Mouse (Mus musculus): ENCODE data around the gene Ctsc. TPM values are rescaled to one million over a fixed set of nuclear protein-coding genes. Genes with fewer than 3 reads are reported as not detected.
"Not testable (repeated sequence)": the region's sequence is repeated elsewhere in the genome, so short reads cannot be mapped to it uniquely, and the experiment has no call there.

The Ctsc gene
- total RNA-seq (2015; ENCODE audit: low replicate concordance) = 45.5 and 70.2 TPM in 2 replicates
- total RNA-seq (2017; ENCODE audit: low replicate concordance) = 44.0 and 65.4 TPM in 2 replicates

GRCm38 (mm10) chr7:88277858-88278627, at the start of gene Ctsc:
Gene Ctsc, plus strand, starts transcription at chr7:88278085.
- ATAC-seq (replicated peaks; ENCODE audit: low FRiP score, poor library complexity, severe bottlenecking) = no peak

DNA sequence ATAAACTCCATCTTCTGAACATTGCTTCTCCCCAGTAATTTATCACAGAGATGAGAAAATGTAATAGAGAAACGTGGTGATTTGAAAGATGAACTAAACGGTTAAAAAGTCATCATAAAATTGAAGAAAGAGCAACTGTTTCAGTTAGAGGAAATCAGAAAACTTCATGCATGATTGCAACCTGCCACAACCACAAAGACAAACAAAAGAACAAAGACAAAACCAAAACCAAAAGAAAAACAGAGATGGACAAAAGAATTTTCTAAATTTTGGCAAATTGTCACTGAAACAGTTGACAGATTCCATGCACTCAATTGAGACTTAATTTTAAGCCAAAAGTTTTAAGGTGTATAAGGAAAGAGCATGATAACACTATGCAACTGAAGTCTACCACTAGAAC, 48.8 kb upstream of the Ctsc start:
- ATAC-seq (replicated peaks; ENCODE audit: low FRiP score, poor library complexity, severe bottlenecking) = no peak

GRCm38 (mm10) chr7:88230121-88230520, 47.8 kb upstream of the Ctsc start:
- ATAC-seq (replicated peaks; ENCODE audit: low FRiP score, poor library complexity, severe bottlenecking) = no peak

DNA sequence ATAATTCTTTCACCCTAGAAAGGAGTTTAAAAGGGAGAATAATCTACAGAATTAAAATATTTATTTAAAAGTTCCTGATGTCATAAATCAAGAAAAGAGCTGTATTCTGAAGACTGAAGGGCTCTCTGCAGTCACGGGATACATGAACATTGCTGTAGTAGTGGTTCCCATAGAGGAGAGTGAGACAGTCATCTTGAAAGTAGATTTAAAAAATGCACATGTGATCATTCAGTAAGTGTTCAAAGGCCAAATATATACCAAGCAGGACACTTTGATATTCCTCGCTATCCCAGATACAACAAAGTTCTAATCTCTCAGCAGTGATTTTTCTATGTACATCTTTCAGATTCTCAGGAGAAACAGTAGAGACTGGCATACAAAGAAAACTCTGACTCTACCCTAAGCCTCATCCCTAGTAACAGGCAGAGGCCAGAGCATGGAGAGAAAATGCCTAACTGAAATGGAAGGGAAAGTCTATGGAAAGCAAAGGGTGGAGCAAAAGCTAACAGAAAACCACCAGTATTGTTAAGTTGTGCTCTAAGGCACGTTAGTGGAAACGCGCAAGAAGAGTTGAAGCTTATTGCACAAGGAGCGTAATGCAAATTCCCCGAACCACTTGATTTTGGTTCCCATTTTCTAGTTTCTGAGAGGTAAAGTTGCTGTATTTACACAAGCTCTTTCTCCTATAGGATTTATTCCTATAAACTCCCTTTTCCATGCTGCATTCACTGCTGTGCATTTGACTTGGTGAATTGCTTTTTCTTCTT, 46.9 kb upstream of the Ctsc start:
- no peak for ATAC-seq (replicated peaks; ENCODE audit: low FRiP score, poor library complexity, severe bottlenecking)

DNA sequence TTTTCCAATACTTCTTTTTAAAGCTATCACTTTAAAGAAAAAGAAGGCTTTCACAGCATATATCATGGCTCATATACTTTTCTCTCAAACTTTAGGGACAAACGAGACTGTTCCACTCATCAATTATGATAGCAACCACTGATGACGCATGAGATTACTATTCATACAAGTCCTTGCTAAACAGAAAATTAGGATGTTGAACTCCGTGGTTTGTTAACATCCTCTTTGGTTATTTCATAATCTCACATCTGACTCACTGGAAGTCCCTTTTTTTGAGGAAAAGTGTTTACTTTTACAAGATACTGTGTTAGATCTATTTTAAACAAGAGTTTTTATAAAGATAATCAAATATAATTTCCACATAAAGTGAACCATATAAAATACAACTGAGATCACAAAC, 34.8 kb upstream of the Ctsc start:
- no peak for ATAC-seq (replicated peaks; ENCODE audit: low FRiP score, poor library complexity, severe bottlenecking)

GRCm38 (mm10) chr7:88244462-88244861, 33.4 kb upstream of the Ctsc start:
- no peak for ATAC-seq (replicated peaks; ENCODE audit: low FRiP score, poor library complexity, severe bottlenecking)

GRCm38 (mm10) chr7:88250380-88250779, 27.5 kb upstream of the Ctsc start:
- ATAC-seq (replicated peaks; ENCODE audit: low FRiP score, poor library complexity, severe bottlenecking) = not testable (repeated sequence)

DNA sequence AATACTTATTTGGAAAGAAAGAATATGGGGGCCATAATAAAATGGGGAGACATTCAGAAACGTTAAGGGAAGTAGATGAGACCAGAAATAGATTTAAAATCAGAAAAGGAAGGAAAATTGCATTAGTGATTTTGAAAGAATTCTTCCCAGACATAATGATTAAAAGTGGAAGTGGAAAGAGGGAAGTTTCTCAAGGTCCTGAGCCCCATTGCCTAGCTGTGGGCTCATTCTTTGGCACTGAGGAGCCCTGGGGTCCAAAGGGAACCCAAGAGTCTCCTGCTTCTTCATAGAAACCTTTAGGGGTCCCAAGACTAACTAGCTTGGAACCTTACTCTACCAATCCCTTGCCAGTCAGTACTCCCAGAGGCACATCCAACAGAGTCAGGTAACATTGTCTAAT, 26.4 kb upstream of the Ctsc start:
- ATAC-seq (replicated peaks; ENCODE audit: low FRiP score, poor library complexity, severe bottlenecking) = no peak

DNA sequence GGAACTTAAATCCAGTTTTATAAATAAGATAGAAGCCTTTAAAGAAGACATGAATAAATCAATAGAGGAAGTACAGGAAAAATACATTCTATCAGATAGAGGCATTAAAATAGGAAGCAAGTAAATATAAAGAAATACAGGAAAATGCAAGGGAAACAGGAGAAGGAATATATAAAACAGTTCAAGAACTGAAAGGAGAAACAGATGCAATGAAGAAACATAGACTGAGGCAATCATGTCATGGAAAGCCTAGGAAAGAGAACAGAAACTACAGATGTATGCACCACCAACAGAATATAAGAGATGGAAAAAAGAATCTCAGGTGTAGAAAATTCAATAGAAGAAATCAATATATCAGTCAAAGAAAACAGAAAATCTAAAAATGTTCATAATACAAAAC, 25.8 kb upstream of the Ctsc start:
- ATAC-seq (replicated peaks; ENCODE audit: low FRiP score, poor library complexity, severe bottlenecking) = no peak

GRCm38 (mm10) chr7:88254884-88255283, 23.0 kb upstream of the Ctsc start:
- ATAC-seq (replicated peaks; ENCODE audit: low FRiP score, poor library complexity, severe bottlenecking) = no peak

DNA sequence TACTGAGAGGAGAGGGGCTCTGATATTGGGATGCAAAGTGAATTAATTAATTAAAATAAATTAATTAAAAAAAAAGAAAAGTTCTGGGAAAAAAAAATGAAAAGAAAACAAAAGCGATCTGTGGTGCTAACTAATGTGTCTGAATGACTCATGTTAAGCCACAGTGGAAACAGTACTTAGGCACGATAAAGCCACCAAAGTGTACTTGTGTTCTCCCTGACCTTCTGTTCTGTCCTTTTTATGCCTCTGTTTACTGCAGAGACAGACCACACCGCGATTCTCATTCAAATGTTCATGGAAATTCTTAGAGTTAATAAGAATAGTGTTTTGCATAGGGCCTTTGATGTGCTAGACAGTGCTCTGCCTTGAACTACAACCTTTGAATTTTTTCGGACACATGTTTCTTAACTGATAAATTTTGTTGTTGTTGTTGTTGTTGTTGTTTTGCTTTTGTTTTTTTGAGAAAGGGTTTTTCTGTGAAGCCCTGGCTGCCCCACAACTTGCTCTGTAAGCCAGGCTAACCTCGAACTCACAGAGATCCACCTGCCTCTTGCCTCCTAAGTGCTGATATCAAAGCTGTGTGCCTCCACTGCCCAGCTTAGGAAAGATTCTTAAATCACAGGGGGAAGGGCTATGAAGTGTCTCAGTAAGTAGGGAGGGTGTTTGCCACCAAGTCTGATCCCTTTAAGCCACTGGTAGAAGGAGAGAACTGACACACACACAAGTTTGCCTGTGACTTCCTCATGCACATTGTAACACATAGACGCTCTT, 18.5 kb upstream of the Ctsc start:
- ATAC-seq (replicated peaks; ENCODE audit: low FRiP score, poor library complexity, severe bottlenecking) = no peak

DNA sequence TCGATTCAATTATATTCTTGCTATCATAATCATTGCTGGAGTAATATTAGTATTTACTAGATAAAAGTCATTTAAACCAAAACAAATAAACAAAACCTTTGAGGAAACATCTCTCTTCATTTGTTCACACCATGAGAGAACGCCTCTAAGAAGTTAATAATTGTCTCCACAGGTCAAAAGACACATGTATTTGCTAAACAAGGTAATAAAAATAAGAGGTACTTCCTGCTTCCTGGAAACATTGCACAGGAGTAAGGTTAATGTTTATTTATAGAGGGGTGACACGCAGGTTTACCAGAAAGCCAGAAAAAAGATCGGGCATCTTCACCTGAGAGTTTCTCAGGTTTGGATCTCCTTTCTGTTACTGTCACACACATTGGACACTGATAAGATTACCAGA, 16.1 kb upstream of the Ctsc start:
- no peak for ATAC-seq (replicated peaks; ENCODE audit: low FRiP score, poor library complexity, severe bottlenecking)

- no peak for ATAC-seq (replicated peaks; ENCODE audit: low FRiP score, poor library complexity, severe bottlenecking)
These were observed 13.0 kb upstream of the Ctsc start for GRCm38 (mm10) chr7:88264861-88265260.

DNA sequence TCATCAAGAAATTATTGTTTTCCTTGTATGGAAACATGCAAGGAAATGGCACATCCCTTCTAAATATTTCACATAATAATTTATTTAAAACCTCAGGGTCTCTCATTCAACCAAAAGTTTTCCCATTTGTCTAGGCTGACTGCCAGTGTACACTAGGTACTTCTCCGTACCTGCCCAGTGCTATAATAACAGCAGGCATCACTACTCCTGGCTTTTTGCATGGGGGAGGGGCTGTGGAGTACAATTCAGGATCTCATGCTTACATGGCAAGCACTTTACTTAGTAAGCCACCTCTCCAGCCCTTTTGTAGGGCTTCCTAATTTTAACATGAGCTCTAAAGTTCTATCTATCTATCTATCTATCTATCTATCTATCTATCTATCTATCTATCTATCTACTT, 8.0 kb upstream of the Ctsc start:
- no peak for ATAC-seq (replicated peaks; ENCODE audit: low FRiP score, poor library complexity, severe bottlenecking)

DNA sequence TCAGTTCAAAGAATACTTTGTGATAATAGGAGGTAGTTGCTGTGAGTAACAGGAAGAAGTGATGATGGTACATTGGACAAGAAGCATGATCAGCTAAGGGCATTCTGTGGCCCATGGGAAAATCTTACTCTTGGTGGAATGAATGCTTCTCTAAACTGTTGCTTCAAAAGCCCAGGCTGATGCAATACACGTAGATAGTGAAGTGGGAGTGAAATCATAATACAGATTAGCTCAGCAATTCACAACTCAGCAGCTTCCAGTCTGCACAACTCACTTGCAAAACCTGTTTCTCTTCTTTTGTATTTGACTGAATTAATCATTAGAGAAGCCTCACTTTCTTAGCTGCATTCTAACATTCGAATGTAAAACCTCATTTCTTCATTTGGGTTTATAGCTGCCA, 6.4 kb upstream of the Ctsc start:
- no peak for ATAC-seq (replicated peaks; ENCODE audit: low FRiP score, poor library complexity, severe bottlenecking)

GRCm38 (mm10) chr7:88276914-88277765, 745 bp upstream of the Ctsc start:
- no peak for ATAC-seq (replicated peaks; ENCODE audit: low FRiP score, poor library complexity, severe bottlenecking)

DNA sequence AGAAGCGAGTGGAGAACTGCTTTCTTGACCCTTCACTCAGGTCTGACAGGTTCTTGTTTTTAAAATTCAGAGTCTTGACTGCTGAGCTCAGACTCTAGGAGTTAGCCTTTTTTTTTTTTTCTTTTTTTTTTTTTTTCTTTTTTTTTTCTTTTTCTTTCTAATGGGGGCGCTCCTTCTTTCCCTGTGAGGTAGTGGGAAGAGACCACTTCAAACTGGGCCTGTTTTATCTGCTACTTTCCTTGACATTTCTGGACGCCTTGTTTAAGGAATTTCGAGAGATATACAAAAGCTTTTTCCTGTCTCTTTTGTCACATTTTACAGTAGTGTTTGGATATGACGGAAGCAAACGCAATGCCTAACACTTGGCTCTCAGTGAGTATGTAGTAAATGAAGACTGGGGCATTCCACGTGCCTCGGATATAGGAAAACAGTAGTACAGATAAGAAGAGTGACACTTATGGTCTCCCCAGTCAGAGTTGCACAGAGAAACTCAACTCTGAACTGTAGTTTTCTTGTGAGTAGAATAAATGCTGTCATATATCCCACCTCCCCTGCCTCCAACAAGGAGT, 827 bp downstream of the Ctsc start:
- no peak for ATAC-seq (replicated peaks; ENCODE audit: low FRiP score, poor library complexity, severe bottlenecking)

DNA sequence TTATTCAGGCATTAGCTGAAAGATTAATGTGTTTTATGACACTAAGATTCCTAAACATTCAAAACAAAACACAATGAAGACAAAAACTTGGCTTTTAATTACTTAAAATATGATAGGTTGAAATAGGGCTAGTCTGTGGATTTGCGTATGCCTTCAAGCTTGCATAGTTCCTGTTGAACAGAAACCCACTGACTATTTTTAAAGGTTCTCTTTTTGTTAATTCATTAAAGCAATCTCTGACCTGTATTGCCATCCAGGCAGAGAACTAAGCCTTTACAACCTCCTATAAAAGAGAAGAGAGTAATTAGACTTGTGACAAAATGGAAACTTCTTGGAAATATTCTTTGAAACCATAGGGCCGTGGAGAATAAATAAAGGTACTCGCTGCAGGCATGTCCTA, 7.4 kb downstream of the Ctsc start:
- ATAC-seq (replicated peaks; ENCODE audit: low FRiP score, poor library complexity, severe bottlenecking) = no peak

GRCm38 (mm10) chr7:88291036-88291435, 13.2 kb downstream of the Ctsc start:
- no peak for ATAC-seq (replicated peaks; ENCODE audit: low FRiP score, poor library complexity, severe bottlenecking)

Measured in erythroblast, adult 5-6 weeks (primary cell).